Mouse (Mus musculus) liver, embryonic 14.5 days (tissue): ENCODE results near the gene Zer1.

Experiments used
- CTCF ChIP-seq: IDR thresholded peaks from 2 replicates; pipeline ENCODE4 v1.5.1; 2016; ENCODE audit warnings: antibody characterized with exemption, low read depth, control low read depth
- EP300 ChIP-seq: IDR thresholded peaks from 2 replicates; pipeline ENCODE4 v1.6.1; 2016; ENCODE audit warnings: antibody characterized with exemption, low read depth

DNA sequence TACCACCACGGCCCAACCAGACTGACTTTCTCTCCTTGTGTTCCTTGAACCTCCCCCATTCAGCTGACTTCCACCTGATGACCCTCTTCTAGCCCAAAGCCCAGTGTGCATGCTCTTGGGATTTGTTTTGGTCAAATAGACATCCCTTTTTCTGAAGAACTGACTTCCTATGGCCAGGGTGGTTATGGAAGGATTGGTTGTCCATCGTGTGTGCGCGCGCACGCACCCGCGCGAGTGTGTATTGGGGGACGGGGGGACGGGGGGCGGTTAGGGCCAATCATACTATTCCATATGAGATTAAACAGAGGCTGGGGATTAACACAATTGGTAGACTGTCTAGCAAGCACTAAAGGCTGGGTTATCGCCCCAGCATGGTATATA is 30.2 kb downstream of the Zer1 start:
- TF ChIP-seq CTCF (no peak), EP300 (no peak)
